Mouse (Mus musculus): ENCODE measurements around the gene Smo.
"Not testable (repeated sequence)": the region's sequence is repeated elsewhere in the genome, so short reads cannot be mapped to it uniquely, and the experiment has no call there.

Gene Smo

GRCm38 (mm10) chr6:29728035-29728434 lies 7.3 kb upstream of the Smo start:
- DNase-seq, result no peak

GRCm38 (mm10) chr6:29729491-29729890 lies 5.8 kb upstream of the Smo start:
- DNase-seq, result no peak

GRCm38 (mm10) chr6:29735689-29736451 lies 567 bp downstream of the Smo start:
- DNase-seq, result peak; percentile 54

GRCm38 (mm10) chr6:29736610-29737458 lies 1.5 kb downstream of the Smo start:
- DNase-seq, result peak; percentile 32

GRCm38 (mm10) chr6:29751466-29752152 lies 16.3 kb downstream of the Smo start:
- no peak for DNase-seq

GRCm38 (mm10) chr6:29753336-29753735 lies 18.0 kb downstream of the Smo start:
- no peak for DNase-seq

- DNase-seq, result no peak
These were observed 20.7 kb downstream of the Smo start for GRCm38 (mm10) chr6:29756001-29756400.

GRCm38 (mm10) chr6:29756476-29756875 lies 21.2 kb downstream of the Smo start:
- DNase-seq, result no peak

- DNase-seq, result peak; percentile 73
These were observed 23.1 kb downstream of the Smo start for GRCm38 (mm10) chr6:29758417-29758816.

- DNase-seq, result no peak
These were observed 23.8 kb downstream of the Smo start for GRCm38 (mm10) chr6:29759012-29759679.

- DNase-seq, result not testable (repeated sequence)
These were observed 25.1 kb downstream of the Smo start for GRCm38 (mm10) chr6:29760397-29760796.

- no peak for DNase-seq
These were observed 26.0 kb downstream of the Smo start for GRCm38 (mm10) chr6:29761282-29761681.

GRCm38 (mm10) chr6:29762524-29762923 lies 27.2 kb downstream of the Smo start:
- DNase-seq, result peak; percentile 20

- DNase-seq, result no peak
These were observed 31.6 kb downstream of the Smo start for GRCm38 (mm10) chr6:29766874-29767273.

- DNase-seq, result peak; percentile 96
These were observed 32.7 kb downstream of the Smo start, which contains the start of gene Ahcyl2 for GRCm38 (mm10) chr6:29767813-29768660. Gene Ahcyl2 (plus strand): TSS chr6:29768011.

- DNase-seq, result no peak
These were observed 33.6 kb downstream of the Smo start for GRCm38 (mm10) chr6:29768791-29769441.

GRCm38 (mm10) chr6:29770672-29771321 lies 35.5 kb downstream of the Smo start:
- no peak for DNase-seq

GRCm38 (mm10) chr6:29772236-29772635 lies 36.9 kb downstream of the Smo start:
- DNase-seq, result no peak

GRCm38 (mm10) chr6:29774161-29774560 lies 38.9 kb downstream of the Smo start:
- no peak for DNase-seq

GRCm38 (mm10) chr6:29775609-29776008 lies 40.3 kb downstream of the Smo start:
- no peak for DNase-seq

Measured in thymus, postnatal 25 days (tissue).